Mouse (Mus musculus) thymus, adult 2 months (tissue): ENCODE data around the gene 4833439L19Rik.

Experiments
- CTCF ChIP-seq: fragments of 200-500 bp; IDR thresholded peaks from 2 replicates; pipeline ENCODE4 v1.5.1; 2012; ENCODE audit warnings: mild to moderate bottlenecking, control low read depth, low read length, moderate library complexity, borderline replicate concordance; ENCODE audit not compliant: control insufficient read depth, poor library complexity, insufficient read depth; ENCODE audit errors: extremely low read depth
- POLR2A ChIP-seq: fragments of 200-500 bp; IDR thresholded peaks from 2 replicates; pipeline ENCODE4 v1.6.1; 2012; ENCODE audit warnings: mild to moderate bottlenecking, low read length, control low read depth, moderate library complexity; ENCODE audit not compliant: control insufficient read depth, poor library complexity, insufficient read depth; ENCODE audit errors: extremely low read depth

DNA sequence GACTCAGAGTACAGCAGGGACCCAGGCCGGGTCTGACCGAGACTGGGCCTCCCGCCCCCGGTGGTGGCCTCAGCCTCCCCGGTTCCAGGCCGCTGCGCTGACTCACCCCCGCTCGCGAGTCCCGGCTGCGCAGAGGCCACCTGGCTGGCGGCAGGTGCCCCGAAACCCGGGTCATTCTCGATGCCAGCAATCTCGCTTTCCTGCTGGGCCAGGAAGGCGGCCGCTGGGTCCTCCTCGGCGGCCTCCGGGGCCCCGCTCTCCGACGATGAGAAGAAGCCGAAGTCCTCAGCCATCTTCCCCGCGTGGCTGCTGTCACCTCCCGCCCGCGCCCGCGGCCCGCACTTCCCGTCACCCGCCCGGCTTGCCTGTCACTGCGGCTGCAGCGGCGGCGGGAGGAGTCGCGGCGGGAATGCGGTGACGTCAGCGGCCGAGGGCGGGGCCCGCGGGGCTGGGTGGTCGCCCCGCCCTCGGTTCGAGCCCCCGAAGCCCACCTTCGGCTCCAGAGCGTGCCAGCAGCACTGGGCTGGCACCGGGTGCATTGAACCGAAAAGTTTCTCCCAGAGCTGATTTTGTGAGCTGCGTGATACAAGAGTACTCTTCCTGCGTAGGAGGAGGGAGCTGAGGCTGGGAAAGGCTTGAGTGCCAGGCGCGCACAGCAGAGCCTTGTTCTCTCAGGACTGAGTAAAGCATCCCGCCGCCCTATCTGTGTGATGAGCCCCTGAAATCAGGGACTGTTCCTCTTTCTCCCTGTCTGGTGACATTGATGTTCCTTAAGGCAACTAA is 45.9 kb upstream of the 4833439L19Rik start, which contains the start of gene Cltb:
- TF ChIP-seq CTCF (no peak), POLR2A (no peak)
